Mouse (Mus musculus) layer of hippocampus, adult 6 months (tissue): ENCODE results near the gene Ift22. TPM values are rescaled to one million over a fixed set of nuclear protein-coding genes. Genes with fewer than 3 reads are reported as not detected.

Experiments
- long read RNA-seq, 2 experiments: library from polyadenylated mRNA; unstranded; transcript quantifications; one replicate each; pipeline ENCODE4 v2.0.0; 2019 to 2020
- polyA plus RNA-seq: library from polyadenylated mRNA; unstranded; fragments of <200 nt; fragmentation: Nextera tagmentation; gene quantifications from 2 replicates; pipeline ENCODE4 v1.2.3, GENCODE M21; 2021

The Ift22 gene
- polyA plus RNA-seq: 87.2 and 103 TPM in 2 replicates
- long read RNA-seq, experiment 1, transcript Ift22-204 (4 exons, 670 nt): minor isoform, 6 of 85 reads
- long read RNA-seq, experiment 1, transcript Ift22-205 (5 exons, 3,071 nt): major isoform, 66 of 85 reads
- long read RNA-seq, experiment 1, partial matches to known transcripts: 2 of 85 reads
- long read RNA-seq, experiment 1, other reads (novel, unspliced or antisense): 11 of 85 reads
- long read RNA-seq, experiment 2, transcript Ift22-204 (4 exons, 670 nt): minor isoform, 8 of 134 reads
- long read RNA-seq, experiment 2, transcript Ift22-205 (5 exons, 3,071 nt): major isoform, 112 of 134 reads
- long read RNA-seq, experiment 2, partial matches to known transcripts: 1 of 134 reads
- long read RNA-seq, experiment 2, other reads (novel, unspliced or antisense): 13 of 134 reads

GRCm38 (mm10) chr5:136907991-136908857, at the start of gene Ift22:
Ift22 (plus strand) TSS chr5:136908150.

GRCm38 (mm10) chr5:136882788-136883439, 25.0 kb upstream of the Ift22 start, which contains the start of gene Col26a1:
Col26a1 (minus strand) TSS chr5:136883209.

GRCm38 (mm10) chr5:136953015-136953414, 45.1 kb downstream of the Ift22 start, which contains the start of gene Fis1:
Fis1 (plus strand) TSS chr5:136953275.

Other genes with a start within 250 kb of the Ift22 start
- gene Myl10, start 215.0 kb upstream of the Ift22 start, polyA plus RNA-seq: not detected in 2 replicates
- gene Col26a1, start 24.9 kb upstream of the Ift22 start, polyA plus RNA-seq: 0.24 and 0.30 TPM in 2 replicates
- 555 and 578 TPM in 2 replicates for gene Fis1, start 45.1 kb downstream of the Ift22 start, polyA plus RNA-seq
- gene Cldn15, start 58.5 kb downstream of the Ift22 start, polyA plus RNA-seq: not detected in 2 replicates
- 19.9 and 21.9 TPM in 2 replicates for gene Plod3, start 78.9 kb downstream of the Ift22 start, polyA plus RNA-seq
- 203 and 207 TPM in 2 replicates for gene Znhit1, start 79.9 kb downstream of the Ift22 start, polyA plus RNA-seq
- gene Vgf, start 118.2 kb downstream of the Ift22 start, polyA plus RNA-seq: 13.6 and 22.1 TPM in 2 replicates
- 543 and 570 TPM in 2 replicates for gene Ap1s1, start 138.0 kb downstream of the Ift22 start, polyA plus RNA-seq
- not detected in 2 replicates for gene Serpine1, start 164.1 kb downstream of the Ift22 start, polyA plus RNA-seq
- gene Trim56, start 208.1 kb downstream of the Ift22 start, polyA plus RNA-seq: 1.9 and 2.0 TPM in 2 replicates
- gene Muc3, start 241.2 kb downstream of the Ift22 start, polyA plus RNA-seq: not detected in 2 replicates